Mouse (Mus musculus) CH12.LX (cell line): ENCODE results near the gene Kxd1. TPM values are rescaled to one million over a fixed set of nuclear protein-coding genes. Genes with fewer than 3 reads are reported as not detected.

Source experiments
- DNase-seq: peaks from one replicate; pipeline ENCODE4 v3.0.0-alpha.2; 2013; ENCODE audit errors: extremely low read depth
- H3K27ac ChIP-seq: 2 replicates; pipeline ENCODE4 v1.5.1; 2012; ENCODE audit warnings: low read depth, mild to moderate bottlenecking, control low read depth, moderate library complexity; ENCODE audit not compliant: insufficient read depth
- H3K27me3 ChIP-seq: replicated peaks from 2 replicates; pipeline ENCODE3; 2012; ENCODE audit warnings: inconsistent platforms
- H3K36me3 ChIP-seq, 2 experiments: replicated peaks in 1 of 2; 2 replicates each; pipeline versions ENCODE3 to v1.6.1; 2012; ENCODE audit warnings: inconsistent platforms in 1 of 2, low read length in 1 of 2, mild to moderate bottlenecking in 1 of 2, mixed read lengths in 1 of 2, moderate library complexity in 1 of 2; ENCODE audit not compliant: control insufficient read depth in 1 of 2, insufficient read depth in 1 of 2
- H3K4me1 ChIP-seq, 2 experiments: 2 replicates each; pipeline ENCODE4 v1.6.1; 2012; ENCODE audit warnings: inconsistent platforms in 1 of 2, moderate library complexity in 1 of 2; ENCODE audit not compliant: insufficient read depth in 2 of 2, control insufficient read depth in 1 of 2
- H3K4me2 ChIP-seq: 2 replicates; pipeline ENCODE4 v1.6.1; 2012; ENCODE audit warnings: low read depth, mild to moderate bottlenecking, control low read depth; ENCODE audit not compliant: poor library complexity, insufficient read depth, severe bottlenecking
- H3K4me3 ChIP-seq, 3 experiments: fragments of 150-350 bp in 1 of 3; sonication (generic) in 1 of 3; replicated peaks in 1 of 3; 2 replicates each; pipeline versions ENCODE3 to v1.5.1; 2011 to 2012; ENCODE audit warnings: low read depth in 2 of 3, low read length in 2 of 3, mild to moderate bottlenecking in 2 of 3, moderate library complexity in 2 of 3, control low read depth in 1 of 3, improper control_type of control experiment in 1 of 3, inconsistent platforms in 1 of 3, mixed read lengths in 1 of 3; ENCODE audit not compliant: poor library complexity in 1 of 3
- H3K79me2 ChIP-seq: replicated peaks from 2 replicates; pipeline ENCODE4 v1.6.1; 2012; ENCODE audit warnings: mild to moderate bottlenecking, moderate library complexity; ENCODE audit not compliant: control insufficient read depth, poor library complexity, insufficient read depth, severe bottlenecking; ENCODE audit errors: extremely low read depth
- H3K9ac ChIP-seq: 2 replicates; pipeline ENCODE4 v1.6.1; 2012; ENCODE audit warnings: low read depth, mild to moderate bottlenecking, control low read depth, moderate library complexity; ENCODE audit not compliant: insufficient read depth
- H3K9me3 ChIP-seq: replicated peaks from 2 replicates; pipeline ENCODE3; 2012; ENCODE audit warnings: low read length, inconsistent platforms, mixed read lengths
- CHD2 ChIP-seq: IDR thresholded peaks from 2 replicates; pipeline ENCODE4 v1.6.1; 2011; ENCODE audit warnings: low read length, improper control_type of control experiment
- CTCF ChIP-seq, 2 experiments: IDR thresholded peaks in 1 of 2; conservative IDR thresholded peaks in 1 of 2; 2 replicates each; pipeline ENCODE4 v1.5.1; 2011 to 2012; ENCODE audit warnings: low read depth in 2 of 2, low read length in 2 of 2, improper control_type of control experiment in 1 of 2, inconsistent platforms in 1 of 2, mild to moderate bottlenecking in 1 of 2, moderate library complexity in 1 of 2
- E2F4 ChIP-seq: IDR thresholded peaks from 2 replicates; pipeline ENCODE4 v1.6.1; 2011; ENCODE audit warnings: low read depth, low read length, improper control_type of control experiment; ENCODE audit not compliant: insufficient replicate concordance
- ELF1 ChIP-seq: IDR thresholded peaks from 2 replicates; pipeline ENCODE4 v1.6.1; 2014; ENCODE audit warnings: low read depth, mild to moderate bottlenecking, inconsistent platforms, low read length, improper control_type of control experiment
- EP300 ChIP-seq: IDR thresholded peaks from 2 replicates; pipeline ENCODE4 v1.6.1; 2011; ENCODE audit warnings: low read length, improper control_type of control experiment
- ETS1 ChIP-seq: conservative IDR thresholded peaks from 2 replicates; pipeline ENCODE4 v1.6.1; 2012; ENCODE audit warnings: low read depth, mild to moderate bottlenecking, inconsistent platforms, low read length, improper control_type of control experiment, moderate library complexity
- GABPA ChIP-seq: IDR thresholded peaks from 2 replicates; pipeline ENCODE4 v1.6.1; 2012; ENCODE audit warnings: low read depth, low read length, improper control_type of control experiment, inconsistent platforms; ENCODE audit not compliant: insufficient replicate concordance
- IRF4 ChIP-seq: IDR thresholded peaks from 2 replicates; pipeline ENCODE4 v1.6.1; 2014; ENCODE audit warnings: low read depth, mild to moderate bottlenecking, inconsistent platforms, low read length, improper control_type of control experiment
- JUN ChIP-seq: IDR thresholded peaks from 2 replicates; pipeline ENCODE4 v1.6.1; 2011; ENCODE audit warnings: low read depth, mild to moderate bottlenecking, low read length, improper control_type of control experiment, moderate library complexity; ENCODE audit not compliant: insufficient read depth
- KAT2A ChIP-seq: IDR thresholded peaks from 2 replicates; pipeline ENCODE4 v1.6.1; 2012; ENCODE audit warnings: low read length, improper control_type of control experiment, inconsistent platforms; ENCODE audit not compliant: insufficient replicate concordance
- MAFK ChIP-seq: IDR thresholded peaks from 2 replicates; pipeline ENCODE4 v1.6.1; 2011; ENCODE audit warnings: low read length, improper control_type of control experiment; ENCODE audit not compliant: insufficient replicate concordance
- MAX ChIP-seq: IDR thresholded peaks from 2 replicates; pipeline ENCODE4 v1.6.1; 2011; ENCODE audit warnings: low read length, improper control_type of control experiment
- MAZ ChIP-seq: IDR thresholded peaks from 2 replicates; pipeline ENCODE4 v1.6.1; 2012; ENCODE audit warnings: low read depth, mild to moderate bottlenecking, inconsistent platforms, low read length, improper control_type of control experiment, moderate library complexity
- MEF2A ChIP-seq: IDR thresholded peaks from 2 replicates; pipeline ENCODE4 v1.6.1; 2014; ENCODE audit warnings: low read depth, mild to moderate bottlenecking, inconsistent platforms, low read length, improper control_type of control experiment, borderline replicate concordance
- MXI1 ChIP-seq: IDR thresholded peaks from 2 replicates; pipeline ENCODE4 v1.6.1; 2011; ENCODE audit warnings: mild to moderate bottlenecking, low read depth, low read length, improper control_type of control experiment
- MYC ChIP-seq: IDR thresholded peaks from 2 replicates; pipeline ENCODE4 v1.6.1; 2011; ENCODE audit warnings: low read depth, mild to moderate bottlenecking, improper control_type of control experiment, low read length
- NRF1 ChIP-seq: IDR thresholded peaks from 2 replicates; pipeline ENCODE4 v1.6.1; 2014; ENCODE audit warnings: low read depth, mild to moderate bottlenecking, inconsistent platforms, low read length, improper control_type of control experiment, moderate library complexity
- PAX5 ChIP-seq: IDR thresholded peaks from 2 replicates; pipeline ENCODE4 v1.6.1; 2012; ENCODE audit warnings: low read length, inconsistent platforms, mixed read lengths
- POLR2A ChIP-seq: IDR thresholded peaks from 2 replicates; pipeline ENCODE4 v1.6.1; 2011; ENCODE audit warnings: low read depth, mild to moderate bottlenecking, improper control_type of control experiment, low read length
- POLR2AphosphoS2 ChIP-seq: IDR thresholded peaks from 2 replicates; pipeline ENCODE4 v1.6.1; 2011; ENCODE audit warnings: low read depth, low read length, improper control_type of control experiment
- RAD21 ChIP-seq: IDR thresholded peaks from 2 replicates; pipeline ENCODE4 v1.6.1; 2011; ENCODE audit warnings: low read depth, mild to moderate bottlenecking, low read length, improper control_type of control experiment, moderate library complexity
- SMC3 ChIP-seq: IDR thresholded peaks from 2 replicates; pipeline ENCODE4 v1.6.1; 2011; ENCODE audit warnings: low read depth, low read length, improper control_type of control experiment
- TCF12 ChIP-seq: IDR thresholded peaks from 2 replicates; pipeline ENCODE4 v1.6.1; 2014; ENCODE audit warnings: low read depth, mild to moderate bottlenecking, inconsistent platforms, low read length, improper control_type of control experiment
- UBTF ChIP-seq: IDR thresholded peaks from 2 replicates; pipeline ENCODE4 v1.6.1; 2012; ENCODE audit warnings: low read depth, mild to moderate bottlenecking, inconsistent platforms, low read length, improper control_type of control experiment, moderate library complexity
- USF2 ChIP-seq: conservative IDR thresholded peaks from 2 replicates; pipeline ENCODE4 v1.6.1; 2011; ENCODE audit warnings: low read depth, low read length, improper control_type of control experiment
- ZC3H11A ChIP-seq: IDR thresholded peaks from 2 replicates; pipeline ENCODE4 v1.6.1; 2012; ENCODE audit warnings: low read depth, mild to moderate bottlenecking, inconsistent platforms, low read length, improper control_type of control experiment
- ZMIZ1 ChIP-seq: IDR thresholded peaks from 2 replicates; pipeline ENCODE4 v1.6.1; 2012; ENCODE audit warnings: low read depth, mild to moderate bottlenecking, inconsistent platforms, low read length, improper control_type of control experiment
- dilution Hi-C: fragments of 300-500 bp; cut with MboI; formaldehyde crosslinking; loops from 2 replicates; pipeline ENCODE4 v1.14.3; 2020; ENCODE audit warnings: low sequenced_read_pairs; ENCODE audit not compliant: extremely low pct_unique_long_range_greater_than_20kb, extremely low pct_ligation_motif_present
- in situ Hi-C: fragments of 300-500 bp; cut with MboI; formaldehyde crosslinking; loops from 3 replicates; pipeline ENCODE4 v1.14.3; 2019; ENCODE audit warnings: low sequenced_read_pairs, low pct_ligation_motif_present, low pct_unique_long_range_greater_than_20kb, mixed read lengths
- polyA plus RNA-seq: library from polyadenylated mRNA; unstranded; fragments of >175 nt; gene quantifications from 2 replicates; pipeline ENCODE4 v1.2.1, GENCODE M21; 2012; ENCODE audit warnings: low read depth; ENCODE audit not compliant: insufficient read length
- total RNA-seq, 2 experiments: library from RNA; depleted of rRNA; stranded (reverse); fragments of 300-350 nt in 1 of 2; fragments of >200 nt in 1 of 2; gene quantifications; 2 replicates each; pipeline ENCODE4 v1.2.3; 2012 to 2014

Kxd1 gene
- total and polyA plus RNA-seq, 3 experiments, result 56.6 to 68.0 (median 63.4) TPM

GRCm38 (mm10) chr8:70468733-70469132 lies 59.0 kb downstream of the Kxd1 start:
- no peak for DNase-seq
- no peaks in the 10 kb centered on the region for H3K79me2 ChIP-seq
- dilution Hi-C loops, result no loop called here
- no peak for TF ChIP-seq CHD2
- TF ChIP-seq MAFK, result no peak
- no peak for TF ChIP-seq NRF1
- no peak for TF ChIP-seq MAX
- TF ChIP-seq JUN, result no peak
- TF ChIP-seq, all 38 proteins: peak for 0
- no peaks in the 10 kb centered on the region for H3K9me3 ChIP-seq
- no peak overlapping the region for H3K27ac ChIP-seq
- no peaks in the 10 kb centered on the region for H3K27me3 ChIP-seq
- H3K4me1 ChIP-seq, result no peaks in the 10 kb centered on the region
- H3K36me3 ChIP-seq, result peaks cover 9 to 91% of the 10 kb centered on the region in 2 experiments
- H3K4me2 ChIP-seq, result no peak overlapping the region
- no peak overlapping the region for H3K9ac ChIP-seq
- H3K4me3 ChIP-seq, result no peak overlapping the region
- in situ Hi-C loops, result no loop called here

GRCm38 (mm10) chr8:70467907-70468306 lies 59.8 kb downstream of the Kxd1 start:
- peaks cover 9 to 92% of the 10 kb centered on the region in 2 experiments for H3K36me3 ChIP-seq

GRCm38 (mm10) chr8:70467229-70467725 lies 60.5 kb downstream of the Kxd1 start:
- no peak overlapping the region for H3K4me2 ChIP-seq
- dilution Hi-C loops, result no loop called here
- no peaks in the 10 kb centered on the region for H3K79me2 ChIP-seq
- H3K27ac ChIP-seq, result no peak overlapping the region
- H3K4me3 ChIP-seq, result no peak overlapping the region
- H3K9me3 ChIP-seq, result no peaks in the 10 kb centered on the region
- H3K27me3 ChIP-seq, result no peaks in the 10 kb centered on the region
- peaks cover 9 to 90% of the 10 kb centered on the region in 2 experiments for H3K36me3 ChIP-seq
- DNase-seq, result no peak
- TF ChIP-seq E2F4, result no peak
- TF ChIP-seq MYC, result no peak
- no peak for TF ChIP-seq IRF4
- TF ChIP-seq ZC3H11A, result no peak
- no peak for TF ChIP-seq MAFK
- no peak for TF ChIP-seq POLR2A
- TF ChIP-seq SMC3, result no peak
- TF ChIP-seq MEF2A, result no peak
- no peak for TF ChIP-seq ZMIZ1
- no peak for TF ChIP-seq ETS1
- TF ChIP-seq CTCF (conservative IDR thresholded peaks at IDR 0.05 in 1 of 2, IDR thresholded peaks at IDR 0.05 in 1 of 2; ENCODE audit: low read depth in 2 of 2, low read length in 2 of 2), result no peak
- no peak for TF ChIP-seq TCF12
- no peak for TF ChIP-seq ELF1
- no peak for TF ChIP-seq PAX5
- no peak for TF ChIP-seq MAX
- TF ChIP-seq MAZ, result no peak
- in situ Hi-C loops, result no loop called here
- no peak overlapping the region for H3K9ac ChIP-seq
- H3K4me1 ChIP-seq, result no peaks in the 10 kb centered on the region

More at GRCm38 (mm10) chr8:70467907-70468306, 59.8 kb downstream of the Kxd1 start:
- no peak overlapping the region for H3K27ac ChIP-seq
- no peaks in the 10 kb centered on the region for H3K79me2 ChIP-seq
- DNase-seq, result no peak
- H3K4me2 ChIP-seq, result no peak overlapping the region
- in situ Hi-C loops, result no loop called here
- H3K9ac ChIP-seq, result no peak overlapping the region
- no peaks in the 10 kb centered on the region for H3K27me3 ChIP-seq
- H3K4me1 ChIP-seq, result no peaks in the 10 kb centered on the region
- H3K4me3 ChIP-seq, result no peak overlapping the region
- H3K9me3 ChIP-seq, result no peaks in the 10 kb centered on the region
- TF ChIP-seq MYC, result no peak
- no peak for TF ChIP-seq PAX5
- no peak for TF ChIP-seq TCF12
- TF ChIP-seq POLR2AphosphoS2, result no peak
- no peak for TF ChIP-seq ZC3H11A
- TF ChIP-seq KAT2A, result no peak
- TF ChIP-seq MAZ, result no peak
- no peak for TF ChIP-seq CTCF (conservative IDR thresholded peaks at IDR 0.05 in 1 of 2, IDR thresholded peaks at IDR 0.05 in 1 of 2; ENCODE audit: low read depth in 2 of 2, low read length in 2 of 2)
- no peak for TF ChIP-seq UBTF
- TF ChIP-seq MAX, result no peak
- no peak for TF ChIP-seq EP300
- TF ChIP-seq ELF1, result no peak
- TF ChIP-seq MXI1, result no peak
- TF ChIP-seq GABPA, result no peak
- TF ChIP-seq NRF1, result no peak
- TF ChIP-seq SMC3, result no peak
- TF ChIP-seq RAD21, result no peak
- TF ChIP-seq USF2, result no peak
- dilution Hi-C loops, result no loop called here
